Mouse (Mus musculus) embryonic fibroblast, embryonic 13.5 days (primary cell): ENCODE results near the gene Med29.
A peak's percentile ranks its signal among the peaks of the same experiment; 100 is the strongest.

Experiments
- CTCF ChIP-seq: IDR thresholded peaks from 2 replicates; pipeline ENCODE4 v1.5.1; 2011; ENCODE audit warnings: mild to moderate bottlenecking, control low read depth, low read length, moderate library complexity, borderline replicate concordance; ENCODE audit not compliant: insufficient read depth
- POLR2A ChIP-seq: IDR thresholded peaks from 2 replicates; pipeline ENCODE4 v1.6.1; 2011; ENCODE audit warnings: low read depth, mild to moderate bottlenecking, control low read depth, low read length, moderate library complexity

GRCm38 (mm10) chr7:28350155-28350883 is 42.2 kb downstream of the Med29 start, which contains the start of gene Rps16:
- TF ChIP-seq POLR2A: peak; percentile 67
- TF ChIP-seq CTCF: no peak
